Mouse (Mus musculus) stomach, postnatal 0 days (tissue): ENCODE data around the gene Plaa.

Experiments used
- CTCF ChIP-seq: IDR thresholded peaks from 2 replicates; pipeline ENCODE4 v1.5.1; 2016; ENCODE audit warnings: antibody characterized with exemption, low read depth, mild to moderate bottlenecking, moderate library complexity
- EP300 ChIP-seq: optimal IDR thresholded peaks from 2 replicates; pipeline ENCODE3; 2016; ENCODE audit warnings: antibody characterized with exemption

DNA sequence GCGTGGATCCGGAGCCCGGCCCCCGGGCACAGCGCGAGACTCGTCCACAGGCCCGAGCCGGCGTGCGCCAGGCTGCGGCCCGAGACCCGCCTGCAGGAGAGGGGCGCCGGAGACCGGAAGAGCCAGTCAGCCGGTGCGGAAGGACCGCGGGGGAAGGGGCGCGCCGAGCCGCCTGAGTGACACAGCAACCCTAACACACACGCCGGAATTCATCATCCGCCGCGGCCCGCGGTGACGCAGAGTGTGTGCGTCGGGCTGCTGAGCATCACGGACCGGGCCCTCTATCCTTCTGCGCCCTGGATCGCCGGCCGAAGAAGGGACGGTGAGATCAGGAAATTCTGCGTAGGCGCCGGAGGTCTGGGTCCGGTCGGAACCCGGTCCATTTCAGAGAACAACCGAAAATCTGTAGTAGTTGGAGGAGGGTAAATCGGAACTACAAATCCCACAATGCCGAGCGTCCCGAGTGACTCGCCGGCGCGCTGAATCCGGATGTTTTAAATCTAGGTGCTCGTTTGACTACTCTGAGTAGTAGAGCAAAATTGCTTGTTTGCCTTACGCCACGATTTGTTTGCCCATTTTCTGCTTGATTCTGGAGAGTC, at the start of gene Plaa:
- TF ChIP-seq CTCF (peak; percentile 5; the same call in 1 of the 2 replicates), EP300 (no peak)
